Mouse (Mus musculus) liver, adult 10 weeks (tissue): ENCODE measurements around the gene Gm49361. TPM values are rescaled to one million over a fixed set of nuclear protein-coding genes. Genes with fewer than 3 reads are reported as not detected.

Experiments used
- polyA plus RNA-seq: library from polyadenylated mRNA; stranded (reverse); fragments of 350-450 nt; fragmentation: Illumina TruSeq; extraction: RNeasy Lipid Tissue Mini Kit (QIAGEN cat#74804); gene quantifications from one replicate; pipeline ENCODE4 v1.2.3, GENCODE M21; 2014; ENCODE audit warnings: low read depth, low replicate concordance

Gm49361 gene
- polyA plus RNA-seq, result not detected

GRCm38 (mm10) chr14:57746001-57746771 lies at the start of gene Gm49361:
Gene Gm49361, minus strand, starts transcription at chr14:57746103.

GRCm38 (mm10) chr14:57758237-57758636 lies 12.3 kb upstream of the Gm49361 start, which contains the start of gene Lats2:
Gene Lats2, minus strand, starts transcription at chr14:57758388.

GRCm38 (mm10) chr14:57664822-57665627 lies 80.9 kb downstream of the Gm49361 start, which contains the start of gene Xpo4:
Gene Xpo4, minus strand, starts transcription at chr14:57665430.

Other genes starting within 250 kb of the Gm49361 start
- not detected for gene Il17d, start 221.3 kb downstream of the Gm49361 start, polyA plus RNA-seq
- 5.6 TPM for gene Eef1akmt1, start 174.5 kb downstream of the Gm49361 start, polyA plus RNA-seq
- 6.7 TPM for gene Xpo4, start 80.7 kb downstream of the Gm49361 start, polyA plus RNA-seq
- gene Lats2, start 12.3 kb upstream of the Gm49361 start, polyA plus RNA-seq, result 8.9 TPM
- 167 TPM for gene Sap18, start 52.1 kb upstream of the Gm49361 start, polyA plus RNA-seq
- not detected for gene Ska3, start 80.1 kb upstream of the Gm49361 start, polyA plus RNA-seq
- 38.1 TPM for gene Mrpl57, start 80.1 kb upstream of the Gm49361 start, polyA plus RNA-seq
- gene Zdhhc20, start 144.2 kb upstream of the Gm49361 start, polyA plus RNA-seq, result 26.2 TPM